Mouse (Mus musculus) lung, embryonic 16.5 days (tissue): ENCODE data around the gene Hist1h2bh. TPM values are rescaled to one million over a fixed set of nuclear protein-coding genes. Genes with fewer than 3 reads are reported as not detected.

Experiments
- microRNA-seq: library from miRNA; unstranded; fragments of <30 nt; microRNA quantifications from one replicate; pipeline ENCODE4, GENCODE M21; 2016
- polyA plus RNA-seq: library from polyadenylated mRNA; unstranded; fragments of >200 nt; fragmentation: Nextera tagmentation; extraction: Ambion mirVana; gene quantifications from 2 replicates; pipeline ENCODE4 v1.2.1, GENCODE M21; 2015

Hist1h2bh gene
- polyA plus RNA-seq, 1 experiment from 2014 or later: 1.3 TPM

Small RNA genes within 50 kb of the gene (microRNA-seq; reads per million reads assigned to microRNA genes)
- not detected for gene Gm44297
- not detected for gene Gm44359
- gene Gm44394: not detected
- 1.2 reads per million for gene n-TStga1

Other genes starting within 250 kb of the Hist1h2bh start
- gene Zfp322a, start 174.2 kb downstream of the Hist1h2bh start, polyA plus RNA-seq: 56.0 and 56.3 TPM in 2 replicates
- 11.8 and 12.3 TPM in 2 replicates for gene Abt1, start 119.5 kb downstream of the Hist1h2bh start, polyA plus RNA-seq
- gene Btn1a1, start 77.5 kb downstream of the Hist1h2bh start, polyA plus RNA-seq: 0.06 and 0.10 TPM in 2 replicates
- 0.20 and 0.28 TPM in 2 replicates for gene Btn2a2, start 54.5 kb downstream of the Hist1h2bh start, polyA plus RNA-seq
- gene Hist1h4h, start 12.3 kb downstream of the Hist1h2bh start, polyA plus RNA-seq: 4.3 and 8.4 TPM in 2 replicates
- 7.1 and 8.0 TPM in 2 replicates for gene Hist1h2af, start 9.5 kb downstream of the Hist1h2bh start, polyA plus RNA-seq
- 5.6 and 6.2 TPM in 2 replicates for gene Hist1h3g, start 8.0 kb downstream of the Hist1h2bh start, polyA plus RNA-seq
- 0.49 and 0.93 TPM in 2 replicates for gene Hist1h3f, start 660 bp upstream of the Hist1h2bh start, polyA plus RNA-seq
- gene Hist1h4f, start 8.3 kb upstream of the Hist1h2bh start, polyA plus RNA-seq: 0.78 and 2.4 TPM in 2 replicates
- gene Hist1h1d, start 9.9 kb upstream of the Hist1h2bh start, polyA plus RNA-seq: 0.58 and 0.79 TPM in 2 replicates
- 4.9 and 7.8 TPM in 2 replicates for gene Hist1h3e, start 19.0 kb upstream of the Hist1h2bh start, polyA plus RNA-seq
- gene Hist1h2ae, start 27.8 kb upstream of the Hist1h2bh start, polyA plus RNA-seq: 71.9 and 83.6 TPM in 2 replicates
- 13.6 and 15.8 TPM in 2 replicates for gene Hist1h2bg, start 28.0 kb upstream of the Hist1h2bh start, polyA plus RNA-seq
- gene Hist1h2bf, start 30.8 kb upstream of the Hist1h2bh start, polyA plus RNA-seq: 4.8 and 6.8 TPM in 2 replicates
- gene Hist1h2ad, start 31.0 kb upstream of the Hist1h2bh start, polyA plus RNA-seq: 2.9 and 3.4 TPM in 2 replicates
- gene Hist1h3d, start 32.4 kb upstream of the Hist1h2bh start, polyA plus RNA-seq: 7.4 and 9.5 TPM in 2 replicates
- 130 and 135 TPM in 2 replicates for gene Hist1h4d, start 38.2 kb upstream of the Hist1h2bh start, polyA plus RNA-seq
- 3.3 and 3.4 TPM in 2 replicates for gene Hist1h2be, start 77.7 kb upstream of the Hist1h2bh start, polyA plus RNA-seq
- 20.3 and 21.3 TPM in 2 replicates for gene Hist1h1e, start 79.2 kb upstream of the Hist1h2bh start, polyA plus RNA-seq
- gene Hist1h2ac, start 140.6 kb upstream of the Hist1h2bh start, polyA plus RNA-seq: 2.2 and 2.3 TPM in 2 replicates
- 66.1 and 72.9 TPM in 2 replicates for gene Hist1h2bc, start 140.8 kb upstream of the Hist1h2bh start, polyA plus RNA-seq
- gene Hist1h1t, start 152.4 kb upstream of the Hist1h2bh start, polyA plus RNA-seq: 0.16 and 0.48 TPM in 2 replicates
- 6.2 and 6.6 TPM in 2 replicates for gene Hist1h4c, start 155.1 kb upstream of the Hist1h2bh start, polyA plus RNA-seq
- 11.2 and 13.7 TPM in 2 replicates for gene Hfe, start 167.5 kb upstream of the Hist1h2bh start, polyA plus RNA-seq
- 36.9 and 37.8 TPM in 2 replicates for gene Hist1h1c, start 195.4 kb upstream of the Hist1h2bh start, polyA plus RNA-seq
- 5.9 and 9.7 TPM in 2 replicates for gene Hist1h3c, start 202.2 kb upstream of the Hist1h2bh start, polyA plus RNA-seq
- 4.0 and 4.9 TPM in 2 replicates for gene Hist1h2bb, start 203.3 kb upstream of the Hist1h2bh start, polyA plus RNA-seq
- gene Hist1h2ab, start 207.7 kb upstream of the Hist1h2bh start, polyA plus RNA-seq: 33.4 and 44.6 TPM in 2 replicates
- gene Hist1h3b, start 208.9 kb upstream of the Hist1h2bh start, polyA plus RNA-seq: 13.3 and 14.0 TPM in 2 replicates
- gene Hist1h4b, start 213.6 kb upstream of the Hist1h2bh start, polyA plus RNA-seq: 5.1 and 6.6 TPM in 2 replicates
- gene Hist1h4a, start 217.8 kb upstream of the Hist1h2bh start, polyA plus RNA-seq: 1.2 TPM in 1 of 2 replicates, not detected in the other
- 4.2 and 5.5 TPM in 2 replicates for gene Hist1h3a, start 219.0 kb upstream of the Hist1h2bh start, polyA plus RNA-seq
- 2.1 and 4.3 TPM in 2 replicates for gene Hist1h1a, start 220.3 kb upstream of the Hist1h2bh start, polyA plus RNA-seq
- gene Trim38, start 226.5 kb upstream of the Hist1h2bh start, polyA plus RNA-seq: not detected in 2 replicates